Mouse (Mus musculus): Measurements from ENCODE around the gene Plcb2. TPM values are rescaled to one million over a fixed set of nuclear protein-coding genes. Genes with fewer than 3 reads are reported as not detected.

The Plcb2 gene
- polyA plus RNA-seq, 1 experiment from 2014 or later = 0.69 TPM

GRCm38 (mm10) chr2:118761906-118762783, 33.9 kb upstream of the Plcb2 start, which contains the start of gene Ccdc9b:
TSS of gene Ccdc9b (minus strand) at chr2:118762661.
- 2% methylated on average over 29 of the region's 29 CpGs for WGBS
- peak; percentile 86 for ATAC-seq (replicated peaks)
- Histone ChIP-seq H3K4me3 (peak within 1 kb of the TSS; percentile 17), H3K9me3 (no peaks in the 10 kb centered on the region), H3K9ac (replicated peaks) (peak within 1 kb of the TSS; percentile 40), H3K36me3 (no peaks in the 10 kb centered on the region), H3K4me2 (replicated peaks) (peak within 1 kb of the TSS; percentile 36), H3K27me3 (no peaks in the 10 kb centered on the region), H3K4me1 (peaks cover 49% of the 10 kb centered on the region), H3K27ac (replicated peaks) (peak within 1 kb of the TSS; percentile 96)

DNA sequence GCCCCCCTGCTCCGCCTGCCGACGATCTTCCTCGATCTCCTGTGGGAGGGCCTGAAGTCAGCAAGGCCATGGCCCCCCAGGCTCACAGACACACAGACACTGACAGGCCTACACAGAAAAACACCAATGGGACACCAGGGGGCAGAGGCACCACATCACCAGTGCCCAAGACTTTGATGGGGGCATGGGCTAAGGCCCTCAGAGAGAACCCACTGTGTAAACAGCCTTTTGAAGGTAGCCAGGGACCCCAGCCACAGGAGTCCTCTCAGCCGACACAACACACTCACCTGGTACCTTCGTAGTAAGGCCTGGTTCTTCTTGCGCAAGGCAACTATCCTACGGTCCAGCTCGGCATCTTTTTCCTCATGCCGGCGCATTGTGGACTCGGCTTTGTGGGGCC, 33.1 kb upstream of the Plcb2 start:
- WGBS = 83% methylated on average over 12 of the region's 12 CpGs
- no peaks in the 10 kb centered on the region for H3K27me3 ChIP-seq
- no peak for ATAC-seq (replicated peaks)
- H3K27ac ChIP-seq (replicated peaks) = peak overlapping the region; percentile 96
- peak overlapping the region; percentile 17; the same call in 1 of the 2 replicates for H3K4me3 ChIP-seq
- peak overlapping the region; percentile 36; the same call in 1 of the 2 replicates for H3K4me2 ChIP-seq (replicated peaks)
- peak overlapping the region; percentile 40 for H3K9ac ChIP-seq (replicated peaks)
- H3K4me1 ChIP-seq = peaks cover 49% of the 10 kb centered on the region
- no peaks in the 10 kb centered on the region for H3K36me3 ChIP-seq
- no peaks in the 10 kb centered on the region for H3K9me3 ChIP-seq

DNA sequence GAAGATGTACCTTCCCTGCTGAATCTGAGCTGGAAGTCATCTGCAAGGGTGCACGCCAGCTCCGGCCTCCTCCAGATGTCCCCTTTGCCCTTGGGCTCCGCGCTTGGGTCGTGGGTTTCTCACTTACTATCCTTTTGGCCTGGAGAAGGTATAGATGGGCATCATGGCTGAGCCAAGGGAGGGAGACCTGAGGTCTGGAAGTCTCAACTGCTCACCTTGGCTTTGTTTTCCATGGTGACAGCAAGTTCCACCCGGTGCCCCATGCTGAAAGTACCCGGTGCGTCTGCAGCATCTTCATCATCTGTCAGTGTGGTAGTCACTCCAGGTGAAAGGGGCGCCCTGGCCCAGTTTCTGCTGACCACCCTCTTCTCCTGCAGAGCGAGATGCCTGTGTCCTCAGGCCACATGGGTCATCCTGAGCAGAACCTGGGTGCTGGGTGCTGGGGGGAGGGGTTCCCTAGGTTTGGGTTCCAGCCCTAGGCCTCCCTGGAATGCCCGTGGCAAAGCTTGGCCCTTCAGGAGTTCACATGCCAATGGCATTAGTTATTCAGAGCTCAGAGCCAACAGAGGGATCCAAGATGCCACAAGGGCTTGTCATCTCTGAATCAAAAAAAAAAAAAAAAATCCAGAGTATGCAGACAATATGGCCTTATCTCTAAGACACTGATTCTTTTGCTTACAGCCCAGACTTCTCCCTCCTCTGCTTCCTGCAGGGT, 32.2 kb upstream of the Plcb2 start:
- Histone ChIP-seq H3K9ac (replicated peaks) (no peak overlapping the region), H3K4me1 (peaks cover 49% of the 10 kb centered on the region), H3K4me3 (no peak overlapping the region), H3K36me3 (no peaks in the 10 kb centered on the region), H3K4me2 (replicated peaks) (no peak overlapping the region), H3K27ac (replicated peaks) (peak overlapping the region; percentile 96), H3K27me3 (no peaks in the 10 kb centered on the region), H3K9me3 (no peaks in the 10 kb centered on the region)
- no peak for ATAC-seq (replicated peaks)
- 86% methylated on average over 11 of the region's 11 CpGs for WGBS

DNA sequence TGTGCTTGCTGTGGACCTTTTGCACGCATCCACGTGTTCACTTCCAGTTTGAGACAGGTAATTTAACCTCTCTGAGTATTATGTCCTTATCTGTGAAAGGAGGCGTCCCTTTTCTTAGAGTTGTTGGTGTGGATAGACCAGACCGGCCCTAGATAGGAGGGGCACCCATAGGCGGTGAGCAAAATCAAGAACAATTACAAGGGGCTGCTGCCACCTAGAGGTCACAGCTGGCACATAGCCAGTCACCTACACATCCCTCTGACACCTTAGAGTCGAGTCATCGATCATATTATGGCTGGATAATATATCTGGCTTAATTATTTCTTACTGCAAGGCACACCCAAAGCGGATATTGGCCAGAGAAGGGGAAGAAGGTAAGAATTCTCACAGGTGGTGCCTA, 31.6 kb upstream of the Plcb2 start:
- H3K27me3 ChIP-seq = no peaks in the 10 kb centered on the region
- H3K9me3 ChIP-seq = no peaks in the 10 kb centered on the region
- no peak for ATAC-seq (replicated peaks)
- H3K4me1 ChIP-seq = peaks cover 49% of the 10 kb centered on the region
- H3K4me3 ChIP-seq = no peak overlapping the region
- no peak overlapping the region for H3K27ac ChIP-seq (replicated peaks)
- no peak overlapping the region for H3K9ac ChIP-seq (replicated peaks)
- no peaks in the 10 kb centered on the region for H3K36me3 ChIP-seq
- no peak overlapping the region for H3K4me2 ChIP-seq (replicated peaks)
- 19% methylated on average over 8 of the region's 8 CpGs for WGBS

DNA sequence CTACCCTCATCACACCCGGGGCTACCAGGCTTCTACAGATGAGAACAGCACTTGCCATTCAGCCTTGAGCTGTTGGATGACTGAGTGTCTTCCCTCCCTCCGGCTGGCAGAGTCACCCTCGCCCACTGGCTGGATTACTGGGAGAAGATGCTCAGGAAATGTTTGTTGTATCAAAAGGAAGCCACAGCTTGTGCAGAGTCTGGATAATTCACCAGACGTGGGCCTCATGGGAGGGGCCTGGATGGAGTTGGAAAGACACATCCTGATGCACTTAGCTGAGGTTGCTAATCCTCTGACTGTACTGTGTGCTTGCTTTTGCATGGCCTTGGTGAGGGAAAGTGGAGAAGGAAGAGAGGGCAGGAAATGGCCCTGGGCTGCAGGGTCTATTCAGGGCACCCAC, 27.9 kb upstream of the Plcb2 start:
- WGBS = 83% methylated on average over 4 of the region's 4 CpGs
- Histone ChIP-seq H3K4me2 (replicated peaks) (no peak overlapping the region), H3K27ac (replicated peaks) (no peak overlapping the region), H3K27me3 (no peaks in the 10 kb centered on the region), H3K36me3 (no peaks in the 10 kb centered on the region), H3K4me1 (peaks cover 19% of the 10 kb centered on the region), H3K9me3 (no peaks in the 10 kb centered on the region), H3K9ac (replicated peaks) (no peak overlapping the region), H3K4me3 (no peak overlapping the region)
- ATAC-seq (replicated peaks) = no peak

DNA sequence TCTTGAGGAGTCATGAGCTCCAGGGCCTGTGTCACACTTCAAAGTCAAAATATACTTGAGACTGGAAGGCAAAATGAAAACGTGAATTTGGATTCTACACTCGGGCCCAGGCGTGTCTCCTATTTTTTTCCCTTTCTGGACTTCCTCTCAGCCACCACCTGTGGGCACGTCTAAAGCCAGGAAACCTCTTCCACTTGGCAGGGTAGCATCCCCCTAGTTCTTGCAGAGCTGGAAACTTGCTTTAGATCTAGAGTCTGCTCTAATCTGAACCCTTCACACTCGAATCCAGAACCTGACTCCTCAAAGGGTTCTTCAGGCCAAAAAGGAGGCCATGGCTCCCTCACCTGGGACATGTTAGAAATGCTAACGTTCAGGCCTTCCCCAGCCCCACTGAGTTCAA, 27.2 kb upstream of the Plcb2 start:
- ATAC-seq (replicated peaks) = no peak
- H3K4me1 ChIP-seq = peaks cover 14% of the 10 kb centered on the region
- no peaks in the 10 kb centered on the region for H3K27me3 ChIP-seq
- H3K36me3 ChIP-seq = no peaks in the 10 kb centered on the region
- no peak overlapping the region for H3K27ac ChIP-seq (replicated peaks)
- H3K9ac ChIP-seq (replicated peaks) = no peak overlapping the region
- 90% methylated on average over 6 of the region's 6 CpGs for WGBS
- H3K9me3 ChIP-seq = no peaks in the 10 kb centered on the region
- H3K4me2 ChIP-seq (replicated peaks) = no peak overlapping the region
- no peak overlapping the region for H3K4me3 ChIP-seq

- 94% methylated on average over 5 of the region's 5 CpGs for WGBS
- Histone ChIP-seq H3K4me3 (no peak overlapping the region), H3K4me1 (peaks cover 17% of the 10 kb centered on the region), H3K4me2 (replicated peaks) (no peak overlapping the region), H3K9ac (replicated peaks) (no peak overlapping the region), H3K27me3 (no peaks in the 10 kb centered on the region), H3K9me3 (no peaks in the 10 kb centered on the region), H3K27ac (replicated peaks) (no peak overlapping the region), H3K36me3 (no peaks in the 10 kb centered on the region)
- ATAC-seq (replicated peaks) = no peak
Measured at GRCm38 (mm10) chr2:118754143-118754542, 25.9 kb upstream of the Plcb2 start.

- H3K4me2 ChIP-seq (replicated peaks) = no peak overlapping the region
- no peaks in the 10 kb centered on the region for H3K36me3 ChIP-seq
- H3K4me3 ChIP-seq = no peak overlapping the region
- WGBS = 85% methylated on average over 4 of the region's 4 CpGs
- no peak overlapping the region for H3K9ac ChIP-seq (replicated peaks)
- H3K27me3 ChIP-seq = no peaks in the 10 kb centered on the region
- no peak for ATAC-seq (replicated peaks)
- peaks cover 30% of the 10 kb centered on the region for H3K4me1 ChIP-seq
- no peak overlapping the region for H3K27ac ChIP-seq (replicated peaks)
- H3K9me3 ChIP-seq = no peaks in the 10 kb centered on the region
Measured at GRCm38 (mm10) chr2:118752792-118753108, 24.5 kb upstream of the Plcb2 start.

GRCm38 (mm10) chr2:118751896-118752791, 23.9 kb upstream of the Plcb2 start:
- H3K4me3 ChIP-seq = no peak overlapping the region
- 62% methylated on average over 16 of the region's 16 CpGs for WGBS
- no peaks in the 10 kb centered on the region for H3K36me3 ChIP-seq
- H3K27me3 ChIP-seq = no peaks in the 10 kb centered on the region
- no peak overlapping the region for H3K4me2 ChIP-seq (replicated peaks)
- ATAC-seq (replicated peaks) = no peak
- H3K9ac ChIP-seq (replicated peaks) = no peak overlapping the region
- H3K9me3 ChIP-seq = no peaks in the 10 kb centered on the region
- H3K27ac ChIP-seq (replicated peaks) = no peak overlapping the region
- peaks cover 36% of the 10 kb centered on the region for H3K4me1 ChIP-seq

DNA sequence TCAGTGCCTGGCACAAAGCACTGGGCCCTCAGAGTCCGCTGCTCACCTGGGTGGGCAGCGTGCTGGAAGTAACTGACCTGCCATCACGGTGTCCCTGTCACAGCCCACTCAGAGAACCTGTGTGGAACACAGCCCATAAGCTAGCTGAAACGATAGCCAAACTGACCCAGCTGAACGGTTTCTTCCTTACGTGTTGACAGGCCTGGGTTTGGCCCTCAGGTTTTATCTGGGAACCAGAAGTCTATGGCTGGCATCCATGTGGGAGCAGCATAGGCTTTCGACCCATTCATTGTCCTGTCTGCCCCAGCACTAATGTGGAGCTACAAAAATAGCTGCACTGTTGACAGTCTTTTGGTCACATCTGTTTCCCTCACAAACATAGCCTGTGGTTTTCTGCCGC, 22.2 kb upstream of the Plcb2 start:
- Histone ChIP-seq H3K4me2 (replicated peaks) (no peak overlapping the region), H3K4me1 (peaks cover 43% of the 10 kb centered on the region)

DNA sequence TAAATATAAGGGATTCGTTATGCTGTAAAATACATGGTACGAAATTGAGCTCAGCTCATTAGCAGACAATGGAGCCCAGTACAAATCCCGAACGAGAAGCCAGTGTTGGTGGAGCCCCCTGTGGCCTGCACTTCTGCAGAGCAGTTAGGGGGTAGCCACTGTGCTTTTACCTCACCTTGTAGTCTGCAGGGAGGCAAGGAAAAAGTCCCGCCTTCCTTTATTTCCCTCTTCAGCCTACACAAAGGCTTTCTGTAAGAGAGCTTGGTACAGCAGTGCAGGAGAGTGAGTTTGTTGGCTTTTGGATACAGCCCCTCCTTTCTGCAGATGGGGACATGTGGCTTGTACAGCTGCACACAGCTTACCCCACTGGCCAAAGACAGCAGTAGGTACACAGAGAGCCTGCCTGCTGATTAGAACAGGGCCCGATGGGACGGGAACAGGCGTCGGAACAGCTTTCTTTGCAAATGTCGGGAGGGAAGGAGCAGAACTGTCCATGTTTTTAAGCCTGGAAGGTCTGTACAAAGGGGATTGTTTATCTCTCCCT, 21.2 kb upstream of the Plcb2 start:
- no peaks in the 10 kb centered on the region for H3K36me3 ChIP-seq
- WGBS = 14% methylated on average over 10 of the region's 10 CpGs
- H3K9ac ChIP-seq (replicated peaks) = no peak overlapping the region
- peaks cover 52% of the 10 kb centered on the region for H3K4me1 ChIP-seq
- H3K27me3 ChIP-seq = no peaks in the 10 kb centered on the region
- no peak overlapping the region for H3K4me3 ChIP-seq
- no peak overlapping the region for H3K27ac ChIP-seq (replicated peaks)
- no peak for ATAC-seq (replicated peaks)
- no peaks in the 10 kb centered on the region for H3K9me3 ChIP-seq
- H3K4me2 ChIP-seq (replicated peaks) = 0 out of 2 replicates have a peak overlapping the region, but pooled peaks have one; percentile 4

More for the DNA sequence above, 22.2 kb upstream of the Plcb2 start:
- Histone ChIP-seq H3K27ac (replicated peaks) (no peak overlapping the region), H3K9ac (replicated peaks) (no peak overlapping the region), H3K9me3 (no peaks in the 10 kb centered on the region), H3K4me3 (no peak overlapping the region), H3K27me3 (no peaks in the 10 kb centered on the region), H3K36me3 (no peaks in the 10 kb centered on the region)
- WGBS = 76% methylated on average over 8 of the region's 8 CpGs
- no peak for ATAC-seq (replicated peaks)
